Mouse (Mus musculus) frontal cortex, adult (tissue): ENCODE measurements around the gene Sppl2a.
"Not testable (repeated sequence)": the region's sequence is repeated elsewhere in the genome, so short reads cannot be mapped to it uniquely, and the experiment has no call there.

Source experiments
- ATAC-seq: cut with Nextera tagmentation; 2 replicates; pipeline ENCODE4 v1.9.2; 2017; ENCODE audit warnings: mild to moderate bottlenecking, moderate library complexity, mixed read lengths; ENCODE audit not compliant: low TSS enrichment

Gene Sppl2a

DNA sequence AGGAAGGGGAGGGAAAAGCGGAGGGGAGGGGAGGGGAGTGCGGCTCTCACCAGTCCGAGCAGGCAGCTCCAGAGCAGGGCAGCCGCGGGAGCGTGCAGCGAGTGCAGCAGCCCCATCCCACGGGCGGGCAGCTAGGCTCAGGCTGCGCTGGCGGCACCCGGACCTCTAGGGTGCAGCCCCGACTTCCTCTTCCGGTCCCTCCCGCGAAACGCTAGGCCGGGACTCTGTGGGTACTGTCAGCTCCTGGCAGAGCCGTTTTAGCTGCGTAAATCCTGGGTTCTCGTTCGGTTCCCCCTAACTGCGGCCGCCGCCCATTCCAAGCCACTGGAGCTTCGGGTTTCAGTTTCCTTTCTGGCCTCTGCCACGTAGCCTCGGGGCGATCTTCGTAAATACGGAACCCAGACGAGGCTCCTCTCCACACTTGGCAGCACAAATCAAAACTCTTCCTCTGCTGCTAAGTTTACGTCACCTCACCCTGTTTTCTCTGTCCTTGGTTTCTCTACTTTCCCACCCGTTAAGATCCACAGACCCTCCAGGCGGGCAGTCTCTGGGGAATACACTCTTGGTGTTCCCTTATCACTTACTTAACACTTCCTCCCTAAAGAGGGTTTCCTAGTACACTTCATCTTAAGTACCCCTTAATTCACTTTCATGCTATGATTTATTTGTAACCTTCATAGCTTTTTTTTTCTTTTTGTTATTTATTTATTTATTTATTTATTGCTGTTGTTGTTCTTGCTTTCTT, at the start of gene Sppl2a:
Gene Sppl2a, minus strand, starts transcription at position 339 of the 745 bp plus-strand sequence.
- peak; percentile 99 for ATAC-seq

GRCm38 (mm10) chr2:126977428-126977827, 44.4 kb upstream of the Sppl2a start:
- no peak for ATAC-seq

GRCm38 (mm10) chr2:126961696-126962095, 28.7 kb upstream of the Sppl2a start:
- ATAC-seq: no peak

DNA sequence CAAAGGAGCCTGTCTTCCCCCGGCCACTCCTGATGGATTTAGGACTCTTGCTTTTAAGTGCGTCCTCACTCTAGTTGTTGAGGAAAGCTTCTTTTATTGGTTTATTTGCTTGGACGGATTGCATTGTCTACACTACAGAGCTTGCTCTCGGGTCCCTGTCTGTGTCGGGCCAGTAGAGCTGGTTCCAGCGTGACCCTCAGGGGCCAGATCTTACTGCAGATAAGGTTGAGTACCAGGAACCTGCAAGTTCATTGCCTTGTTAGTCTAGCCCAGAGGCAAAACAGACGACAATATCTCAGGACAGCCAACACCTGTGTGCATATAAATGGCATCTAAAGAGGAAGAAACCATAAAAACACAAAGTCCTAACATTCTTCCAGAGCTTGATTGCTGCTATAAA, 22.6 kb upstream of the Sppl2a start:
- no peak for ATAC-seq

DNA sequence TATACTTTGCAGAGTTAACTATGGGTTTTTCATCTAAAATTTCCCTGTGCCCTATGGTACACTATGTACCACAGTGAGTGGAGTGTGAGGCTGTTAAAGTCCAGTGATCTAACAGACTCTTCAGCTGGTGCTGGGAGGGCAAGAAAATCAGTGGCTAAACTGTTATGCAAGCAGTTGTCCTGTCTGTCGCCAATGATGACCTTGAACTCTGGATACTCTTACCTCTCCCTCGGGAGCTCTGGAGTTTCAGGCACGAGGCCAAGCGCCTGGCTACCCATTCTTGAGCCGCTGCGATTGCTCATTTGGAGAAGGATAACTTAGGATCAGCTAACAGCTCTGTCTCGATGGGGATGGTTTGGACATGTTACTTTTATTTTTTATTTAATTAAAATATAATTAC, 18.1 kb upstream of the Sppl2a start:
- ATAC-seq: no peak

- no peak for ATAC-seq
These were observed 17.4 kb upstream of the Sppl2a start for GRCm38 (mm10) chr2:126950453-126950852.

DNA sequence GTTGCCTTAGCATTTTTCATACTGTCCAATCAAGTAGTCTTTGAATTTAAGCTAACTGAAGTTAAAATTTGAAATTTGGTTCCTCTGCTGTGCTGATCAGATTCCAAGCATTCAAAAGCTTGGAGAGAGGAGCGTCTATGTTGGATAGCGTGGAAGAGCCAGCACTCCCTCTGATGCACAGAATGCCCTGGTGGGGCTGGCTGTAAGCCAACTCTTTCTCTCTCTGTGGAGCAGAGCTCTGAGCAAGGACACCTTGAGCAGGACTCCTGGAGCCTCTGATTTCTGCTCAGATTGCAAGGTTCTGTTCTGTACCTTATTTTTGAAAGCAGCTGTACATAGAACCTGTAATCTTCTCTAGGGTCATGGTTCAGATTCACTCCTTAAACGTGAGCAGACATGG, 16.8 kb upstream of the Sppl2a start:
- ATAC-seq: 0 out of 2 replicates have a peak, but pooled peaks have one; percentile 27

DNA sequence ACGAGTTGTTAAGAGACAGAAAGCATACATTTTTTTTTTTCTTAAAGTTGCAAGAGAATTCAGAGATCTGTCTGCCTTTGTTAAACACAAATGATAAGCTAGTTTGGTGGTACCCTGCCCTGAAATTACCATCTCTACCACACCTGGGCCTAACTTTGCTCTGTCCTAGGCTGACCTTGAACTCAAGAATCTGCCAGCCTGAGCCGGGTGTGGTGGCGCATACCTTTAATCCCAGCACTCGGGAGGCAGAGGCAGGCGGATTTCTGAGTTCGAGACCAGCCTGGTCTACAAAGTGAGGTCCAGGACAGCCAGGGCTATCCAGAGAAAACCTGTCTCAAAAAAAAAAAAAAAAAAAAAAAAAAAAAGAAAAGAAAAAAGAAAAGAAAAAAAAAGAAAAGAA, 16.3 kb upstream of the Sppl2a start:
- not testable (repeated sequence) for ATAC-seq

- no peak for ATAC-seq
These were observed 15.2 kb upstream of the Sppl2a start for GRCm38 (mm10) chr2:126948231-126948630.

- no peak for ATAC-seq
These were observed 14.6 kb upstream of the Sppl2a start for GRCm38 (mm10) chr2:126947646-126948045.

GRCm38 (mm10) chr2:126943211-126943610, 10.2 kb upstream of the Sppl2a start:
- ATAC-seq: no peak

GRCm38 (mm10) chr2:126940314-126940866, 7.4 kb upstream of the Sppl2a start:
- ATAC-seq: no peak

DNA sequence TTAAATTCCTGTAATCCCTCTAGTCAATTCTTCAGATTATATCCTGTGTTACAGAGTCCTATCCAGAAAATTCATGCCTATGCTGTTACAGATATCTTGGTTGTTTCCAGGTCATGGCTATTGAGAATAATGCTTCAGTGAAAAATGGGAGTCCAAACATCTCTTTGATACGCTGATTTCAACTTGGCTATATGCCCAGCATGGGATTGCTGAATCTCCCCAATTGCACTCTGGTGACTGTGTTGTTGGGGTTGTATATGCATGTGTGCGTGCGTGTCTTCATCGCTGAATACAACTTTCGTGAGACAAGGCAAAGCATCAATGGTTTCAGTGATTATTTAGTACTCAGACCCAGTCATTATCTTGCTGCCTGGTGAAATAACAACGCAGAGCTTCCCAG, 5.0 kb upstream of the Sppl2a start:
- no peak for ATAC-seq

- no peak for ATAC-seq
These were observed 886 bp upstream of the Sppl2a start for GRCm38 (mm10) chr2:126933921-126934320.

DNA sequence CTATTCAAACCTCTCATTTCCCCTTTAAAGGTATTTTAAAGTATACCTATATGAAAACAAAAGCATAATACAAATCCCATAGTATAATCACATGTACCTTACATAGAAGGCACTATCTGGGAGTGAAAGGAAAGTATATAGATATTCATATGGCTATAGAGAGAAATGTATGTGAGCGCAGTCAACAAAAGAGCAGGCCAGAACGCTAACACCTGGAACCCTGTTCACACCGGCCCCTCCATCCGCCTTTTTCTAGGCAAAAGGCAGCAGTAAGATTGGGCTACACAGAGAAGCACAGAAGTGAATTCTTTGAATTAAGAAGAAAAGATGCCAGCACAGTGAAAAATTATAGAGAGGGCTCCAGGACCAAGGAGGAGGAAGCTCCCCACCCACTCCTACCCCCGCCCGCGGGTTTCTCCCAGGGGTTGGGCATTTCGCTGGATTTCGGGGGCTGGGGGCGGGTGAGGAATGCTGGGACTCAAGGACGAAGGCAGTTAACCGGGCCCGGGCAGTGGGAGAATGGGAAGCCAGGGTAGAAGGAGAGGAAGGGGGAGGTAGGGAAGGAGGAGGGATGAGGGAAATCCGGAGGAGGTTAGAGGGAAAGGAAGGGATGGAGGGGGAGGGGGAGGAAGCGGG, 656 bp downstream of the Sppl2a start:
- peak; percentile 66 for ATAC-seq

DNA sequence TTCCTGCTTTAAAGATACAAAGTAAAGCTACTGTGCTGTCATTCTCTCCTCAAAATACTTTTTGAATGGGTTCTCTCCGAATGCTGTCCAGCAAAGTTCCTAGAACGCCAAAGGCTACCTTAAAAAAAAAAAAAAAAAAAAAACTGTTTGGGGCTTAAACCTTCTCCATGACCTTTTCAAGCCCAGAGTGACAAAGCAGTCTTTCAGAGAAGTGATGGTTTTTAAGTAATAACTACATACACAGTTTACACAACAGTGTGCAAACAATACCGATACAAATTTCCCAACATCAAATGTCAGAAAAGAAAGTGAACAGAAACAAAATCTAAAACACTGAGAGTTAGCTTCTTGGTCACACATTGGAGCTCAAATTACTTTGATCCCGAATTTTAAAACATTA, 1.3 kb downstream of the Sppl2a start:
- ATAC-seq: no peak

DNA sequence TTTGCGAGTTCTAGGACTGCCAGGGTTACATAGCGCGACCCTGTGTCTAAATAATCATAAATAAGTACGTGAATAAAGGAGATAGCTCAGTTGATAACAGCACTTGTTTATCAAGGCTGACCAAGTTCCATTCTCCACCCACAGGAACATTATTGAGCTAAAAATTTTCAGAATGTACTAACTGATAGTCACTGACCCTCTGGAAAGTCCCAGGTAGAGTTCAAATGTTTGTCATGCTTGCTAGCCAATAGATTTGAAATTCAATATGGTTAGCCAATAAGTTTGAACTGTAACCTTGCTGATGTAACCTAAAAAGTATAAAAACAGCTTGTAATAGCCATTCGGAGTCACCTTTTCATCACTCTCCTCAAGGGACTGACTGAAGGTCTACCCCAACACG, 4.4 kb downstream of the Sppl2a start:
- no peak for ATAC-seq

- ATAC-seq: no peak
These were observed 12.5 kb downstream of the Sppl2a start for GRCm38 (mm10) chr2:126920358-126921060.

DNA sequence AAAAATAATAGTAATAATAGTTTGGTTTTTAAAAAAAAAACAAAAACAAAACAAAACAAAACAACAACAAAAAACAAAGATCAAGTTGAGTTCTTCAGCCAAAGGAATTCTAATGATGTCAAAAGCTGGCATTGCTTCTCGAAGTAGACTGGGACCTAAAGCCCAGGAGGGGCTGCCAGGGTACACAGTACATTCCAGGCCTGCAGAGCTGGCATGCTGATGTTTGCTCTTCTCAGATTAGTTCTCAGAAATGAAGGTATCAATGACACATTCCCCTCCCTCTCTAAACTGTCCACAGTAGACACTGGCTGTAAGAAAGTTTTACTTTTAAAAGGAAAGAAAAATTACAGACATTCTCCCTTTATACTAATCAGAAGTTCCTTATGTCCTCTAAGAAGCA, 16.8 kb downstream of the Sppl2a start:
- ATAC-seq: no peak

DNA sequence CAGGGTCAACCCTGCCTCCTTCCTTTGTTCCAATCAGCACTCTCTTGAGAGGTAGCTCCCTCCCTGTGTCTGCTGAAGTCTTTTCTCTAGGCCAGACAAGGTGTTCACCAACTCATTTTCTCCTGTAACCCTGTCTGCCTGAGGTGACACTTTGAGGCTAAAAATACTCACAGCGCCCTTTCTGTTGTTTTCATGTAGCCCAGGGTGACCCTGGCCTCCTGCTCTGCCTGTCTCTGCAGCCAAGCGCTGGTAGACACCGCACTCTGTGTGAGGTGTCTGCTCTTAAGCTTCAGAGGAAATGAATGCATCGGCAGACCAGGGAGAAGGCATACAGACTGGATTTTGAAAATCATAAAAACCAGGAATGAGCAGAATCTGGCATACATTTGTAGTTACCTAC, 18.9 kb downstream of the Sppl2a start:
- no peak for ATAC-seq

GRCm38 (mm10) chr2:126904162-126904561, 28.9 kb downstream of the Sppl2a start:
- no peak for ATAC-seq

GRCm38 (mm10) chr2:126897511-126897910, 35.5 kb downstream of the Sppl2a start:
- no peak for ATAC-seq

DNA sequence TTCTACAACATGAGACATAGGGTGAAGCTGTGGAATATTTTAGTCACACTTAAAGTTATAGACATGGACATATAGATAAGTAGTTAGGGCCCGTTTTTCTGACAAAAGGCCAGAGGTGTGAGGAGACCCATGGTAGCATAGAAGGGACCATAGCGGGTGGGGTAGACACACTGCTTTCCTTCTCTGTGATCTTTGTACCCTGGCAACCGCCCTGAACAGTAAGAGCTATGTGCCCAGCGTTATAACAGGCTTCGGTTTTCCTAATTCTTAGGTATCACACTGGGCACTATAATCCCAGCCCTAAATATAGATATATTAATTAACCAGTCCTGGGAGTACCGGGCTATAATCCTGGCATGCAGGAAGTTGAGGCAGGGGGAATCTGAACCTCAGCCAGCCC, 36.1 kb downstream of the Sppl2a start:
- no peak for ATAC-seq
